Mouse (Mus musculus) embryonic facial prominence, embryonic 15.5 days (tissue): ENCODE data around the gene Memo1. TPM values are rescaled to one million over a fixed set of nuclear protein-coding genes. Genes with fewer than 3 reads are reported as not detected.
"Not testable (repeated sequence)": the region's sequence is repeated elsewhere in the genome, so short reads cannot be mapped to it uniquely, and the experiment has no call there.

Source experiments
- ATAC-seq: fragments of 200-750 bp; cut with Nextera tagmentation; 2 replicates; pipeline ENCODE4 v1.8.0; 2017; ENCODE audit warnings: low read depth, moderate TSS enrichment; ENCODE audit not compliant: insufficient number of reproducible peaks, low FRiP score, low TSS enrichment
- H3K27ac ChIP-seq: fragments of 300-500 bp; sonication (generic); replicated peaks from 2 replicates; pipeline ENCODE4 v1.5.1; 2015; ENCODE audit warnings: mild to moderate bottlenecking, inconsistent platforms
- H3K27me3 ChIP-seq: fragments of 300-500 bp; sonication (generic); 2 replicates; pipeline ENCODE4 v1.6.1; 2015; ENCODE audit warnings: inconsistent platforms
- H3K36me3 ChIP-seq: fragments of 300-500 bp; sonication (generic); 2 replicates; pipeline ENCODE4 v1.6.1; 2015; ENCODE audit warnings: mild to moderate bottlenecking, inconsistent platforms
- H3K4me1 ChIP-seq: fragments of 300-500 bp; sonication (generic); 2 replicates; pipeline ENCODE4 v1.6.1; 2015; ENCODE audit warnings: inconsistent platforms
- H3K4me2 ChIP-seq: fragments of 300-500 bp; sonication (generic); replicated peaks from 2 replicates; pipeline ENCODE4 v1.6.1; 2015; ENCODE audit warnings: mild to moderate bottlenecking, inconsistent platforms
- H3K4me3 ChIP-seq: fragments of 300-500 bp; sonication (generic); replicated peaks from 2 replicates; pipeline ENCODE4 v1.5.1; 2015; ENCODE audit warnings: mild to moderate bottlenecking, inconsistent platforms
- H3K9ac ChIP-seq: fragments of 300-500 bp; sonication (generic); 2 replicates; pipeline ENCODE4 v1.6.1; 2015; ENCODE audit warnings: inconsistent platforms
- H3K9me3 ChIP-seq: fragments of 300-500 bp; sonication (generic); replicated peaks from 2 replicates; pipeline ENCODE4 v1.6.1; 2016; ENCODE audit warnings: inconsistent platforms
- WGBS: fragments of 180-500 bp; shearing (Covaris S2); methylation state at CpG from one replicate; pipeline ENCODE4 v1.1.7; 2015; 5-methylcytosine and 5-hydroxymethylcytosine counted together
- polyA plus RNA-seq: library from polyadenylated mRNA; unstranded; fragments of >200 nt; fragmentation: Nextera tagmentation; extraction: Ambion mirVana; gene quantifications from 2 replicates; pipeline ENCODE4 v1.2.1, GENCODE M21; 2015

Memo1 gene
- polyA plus RNA-seq, 1 experiment from 2014 or later: 83.1 TPM

DNA sequence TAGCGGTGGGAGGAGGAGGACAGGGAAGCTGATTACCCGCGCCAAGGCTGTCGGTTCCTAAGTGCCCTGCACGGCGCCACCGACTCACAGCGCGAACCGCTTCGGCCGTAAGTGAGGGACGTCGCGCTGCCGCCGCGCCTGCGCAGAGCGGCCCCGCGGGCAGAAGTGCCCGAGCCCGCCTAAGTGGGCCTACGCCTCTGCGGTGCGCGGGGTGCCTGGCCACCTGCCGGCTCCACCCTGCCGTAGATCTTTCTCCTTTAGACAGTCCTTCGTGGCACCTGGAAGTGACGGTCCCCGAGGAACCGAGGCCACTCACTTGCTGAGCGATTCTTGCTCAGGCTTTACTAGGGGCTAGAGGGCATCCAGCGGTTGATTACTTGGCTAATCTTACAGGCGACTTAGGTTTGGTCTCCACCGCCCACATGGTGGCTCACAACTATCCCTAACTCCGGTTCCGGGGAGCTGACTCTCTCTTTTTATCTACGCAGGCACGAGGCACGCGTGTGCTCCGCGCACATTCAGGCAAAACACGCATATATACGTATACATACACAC is 21.1 kb upstream of the Memo1 start:
- WGBS: under 1% methylated on average over 48 of the region's 48 CpGs
- Histone ChIP-seq H3K9me3 (no peaks in the 10 kb centered on the region), H3K36me3 (peaks cover 8% of the 10 kb centered on the region), H3K27ac (peak overlapping the region; percentile 94), H3K27me3 (no peaks in the 10 kb centered on the region), H3K9ac (peak overlapping the region; percentile 73), H3K4me3 (peak overlapping the region; percentile 80), H3K4me2 (peak overlapping the region; percentile 72), H3K4me1 (peaks cover 15% of the 10 kb centered on the region)
- ATAC-seq: peak; percentile 91

DNA sequence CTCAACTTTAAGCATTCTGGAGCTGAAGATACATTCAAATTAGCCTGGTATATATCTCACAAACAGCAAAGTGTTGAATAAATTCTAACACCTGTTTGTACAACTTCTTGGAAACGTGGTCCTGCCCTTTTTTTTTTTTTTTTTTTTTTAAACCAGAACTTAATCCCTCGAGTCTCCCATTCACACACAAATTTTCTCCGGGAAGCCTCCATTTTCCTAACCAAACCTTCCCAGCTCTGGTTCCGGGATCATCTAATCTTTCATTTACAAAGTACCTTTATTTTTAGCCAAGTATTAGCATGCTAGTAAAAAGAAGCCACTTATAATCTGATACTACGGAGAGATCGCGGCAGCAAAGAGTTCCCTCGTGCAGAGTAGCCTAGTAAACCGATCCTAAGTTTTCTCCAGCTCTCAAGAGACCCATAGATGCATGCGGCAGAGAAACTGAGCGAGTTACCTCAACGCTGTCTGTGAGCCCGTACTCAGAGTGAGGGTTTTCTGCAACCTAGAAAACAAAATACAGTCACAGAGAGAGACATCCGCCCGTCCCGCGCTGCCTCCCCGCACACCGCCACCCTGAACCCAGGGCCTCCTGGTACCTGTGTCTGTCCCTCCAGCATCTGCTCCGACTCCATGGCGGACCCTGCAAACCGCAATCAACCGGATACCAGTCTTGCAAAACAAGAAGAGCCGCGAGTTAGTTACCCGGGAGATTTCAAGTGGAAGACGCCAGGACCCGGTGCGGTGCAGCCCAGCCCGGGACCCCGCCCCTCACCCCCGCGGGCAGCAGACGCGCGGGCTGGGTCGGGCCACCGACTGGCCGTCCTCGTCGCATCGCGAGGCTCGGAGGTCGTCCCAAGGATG is 20.4 kb upstream of the Memo1 start:
- ATAC-seq: peak; percentile 81
- Histone ChIP-seq H3K27me3 (no peaks in the 10 kb centered on the region), H3K4me3 (peak overlapping the region; percentile 80), H3K9ac (peak overlapping the region; percentile 73), H3K4me2 (peak overlapping the region; percentile 72), H3K4me1 (peaks cover 15% of the 10 kb centered on the region), H3K9me3 (no peaks in the 10 kb centered on the region), H3K36me3 (peaks cover 9% of the 10 kb centered on the region), H3K27ac (peak overlapping the region; percentile 94)
- under 1% methylated on average over 45 of the region's 45 CpGs for WGBS

DNA sequence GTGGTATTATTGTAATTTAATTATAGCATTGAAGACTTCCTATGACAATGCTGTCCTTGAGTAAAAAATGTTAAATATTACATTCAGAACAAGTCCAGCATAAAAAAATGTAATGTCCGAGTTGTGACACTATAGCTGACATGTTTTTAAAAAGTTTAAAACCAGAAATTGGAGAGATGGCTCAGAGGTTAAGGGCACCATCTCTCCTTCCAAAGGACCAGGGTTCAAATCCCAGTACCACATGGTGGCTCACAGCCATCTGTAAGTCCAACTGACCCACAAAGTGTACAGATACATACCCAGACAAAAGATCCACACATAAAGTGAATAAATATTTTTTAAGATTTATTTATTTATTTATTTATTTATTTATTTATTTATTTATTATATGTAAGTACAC is 10.7 kb upstream of the Memo1 start:
- H3K36me3 ChIP-seq: peaks cover 62% of the 10 kb centered on the region
- no peak overlapping the region for H3K4me3 ChIP-seq
- no peak overlapping the region for H3K4me2 ChIP-seq
- ATAC-seq: no peak
- 92% methylated on average over 1 of the region's 1 CpGs for WGBS
- H3K9me3 ChIP-seq: no peaks in the 10 kb centered on the region
- no peaks in the 10 kb centered on the region for H3K27me3 ChIP-seq
- no peak overlapping the region for H3K9ac ChIP-seq
- no peaks in the 10 kb centered on the region for H3K4me1 ChIP-seq
- H3K27ac ChIP-seq: no peak overlapping the region

GRCm38 (mm10) chr17:74305616-74306015 is 10.3 kb upstream of the Memo1 start:
- 88% methylated on average over 4 of the region's 4 CpGs for WGBS
- Histone ChIP-seq H3K4me3 (no peak overlapping the region), H3K36me3 (peaks cover 62% of the 10 kb centered on the region), H3K9ac (no peak overlapping the region), H3K27ac (no peak overlapping the region), H3K9me3 (no peaks in the 10 kb centered on the region), H3K4me2 (no peak overlapping the region), H3K4me1 (no peaks in the 10 kb centered on the region), H3K27me3 (no peaks in the 10 kb centered on the region)
- no peak for ATAC-seq

DNA sequence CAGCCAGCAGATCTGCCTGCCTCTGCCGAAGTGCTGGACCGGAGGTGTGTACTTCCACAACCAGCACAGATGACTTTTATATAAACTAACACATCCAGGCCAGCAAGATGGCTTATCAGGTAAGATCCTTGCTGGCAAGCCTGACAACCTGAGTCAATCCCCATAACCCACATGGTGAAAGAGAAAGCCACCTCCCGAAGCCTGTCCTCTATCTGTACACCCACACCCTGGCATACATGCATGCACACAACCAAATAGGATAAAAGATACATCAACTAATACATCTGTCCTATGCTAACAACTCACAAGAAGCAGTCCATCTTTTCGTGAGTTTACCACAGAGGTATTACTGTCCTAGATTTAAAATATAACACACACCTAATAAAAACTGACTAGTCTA is 8.7 kb upstream of the Memo1 start:
- H3K27ac ChIP-seq: no peak overlapping the region
- H3K9ac ChIP-seq: no peak overlapping the region
- peaks cover 53% of the 10 kb centered on the region for H3K36me3 ChIP-seq
- ATAC-seq: no peak
- 92% methylated on average over 4 of the region's 4 CpGs for WGBS
- no peak overlapping the region for H3K4me3 ChIP-seq
- no peak overlapping the region for H3K4me2 ChIP-seq
- no peaks in the 10 kb centered on the region for H3K4me1 ChIP-seq
- H3K9me3 ChIP-seq: no peaks in the 10 kb centered on the region
- H3K27me3 ChIP-seq: no peaks in the 10 kb centered on the region

DNA sequence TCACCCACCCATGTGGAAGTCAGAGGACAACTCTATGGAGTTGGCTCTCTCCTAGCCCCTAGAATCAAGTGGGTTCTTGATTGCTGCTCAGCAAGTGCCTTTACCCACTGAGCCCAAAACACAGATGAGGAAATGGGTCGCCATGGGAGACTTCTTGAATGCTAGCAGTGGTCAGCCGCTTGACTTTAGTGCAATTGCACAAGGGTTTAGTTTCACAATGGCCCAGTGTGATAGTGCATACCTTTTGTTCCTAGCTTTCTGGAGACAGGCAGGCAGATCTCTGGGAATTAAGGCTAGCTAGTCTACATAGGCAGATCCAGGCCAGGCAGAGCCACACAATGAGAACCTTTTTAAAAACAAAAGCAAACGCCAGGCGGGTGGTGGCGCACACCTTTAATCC is 4.8 kb upstream of the Memo1 start:
- no peaks in the 10 kb centered on the region for H3K9me3 ChIP-seq
- WGBS: 90% methylated on average over 5 of the region's 5 CpGs
- no peak overlapping the region for H3K9ac ChIP-seq
- no peak overlapping the region for H3K4me2 ChIP-seq
- H3K27ac ChIP-seq: no peak overlapping the region
- peaks cover 32% of the 10 kb centered on the region for H3K36me3 ChIP-seq
- no peak for ATAC-seq
- H3K4me1 ChIP-seq: no peaks in the 10 kb centered on the region
- no peaks in the 10 kb centered on the region for H3K27me3 ChIP-seq
- H3K4me3 ChIP-seq: no peak overlapping the region

DNA sequence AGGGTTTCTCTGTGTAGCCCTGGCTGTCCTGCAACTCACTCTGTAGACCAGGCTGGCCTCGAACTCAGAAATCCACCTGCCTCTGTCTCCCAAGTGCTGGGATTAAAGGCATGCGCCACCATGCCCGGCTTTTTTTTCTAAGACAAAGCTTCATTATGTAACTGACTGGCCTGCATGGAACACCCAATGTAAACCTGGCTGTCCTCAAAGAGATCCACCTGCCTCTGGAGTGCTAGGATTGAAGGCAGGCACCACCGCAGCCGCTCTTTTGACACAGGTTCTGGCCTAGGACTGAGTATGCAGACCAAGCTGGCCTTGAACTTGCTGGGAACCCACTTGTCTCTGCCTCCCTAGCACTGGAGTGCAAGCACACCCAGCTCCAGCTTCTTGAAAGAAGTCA is 1.7 kb upstream of the Memo1 start:
- ATAC-seq, H3K9ac ChIP-seq, H3K27me3 ChIP-seq, H3K9me3 ChIP-seq, H3K4me2 ChIP-seq, H3K4me1 ChIP-seq, H3K4me3 ChIP-seq, H3K27ac ChIP-seq: not testable (repeated sequence)
- H3K36me3 ChIP-seq: peaks cover 19% of the 10 kb centered on the region
- WGBS: 91% methylated on average over 5 of the region's 5 CpGs

- H3K9me3 ChIP-seq: no peaks in the 10 kb centered on the region
- H3K4me3 ChIP-seq: peak overlapping the region; percentile 95
- no peak for ATAC-seq
- peak overlapping the region; percentile 75 for H3K4me2 ChIP-seq
- 36% methylated on average over 11 of the region's 11 CpGs for WGBS
- no peaks in the 10 kb centered on the region for H3K27me3 ChIP-seq
- H3K4me1 ChIP-seq: peaks cover 10% of the 10 kb centered on the region; the same call in 1 of the 2 replicates
- peak overlapping the region; percentile 100 for H3K27ac ChIP-seq
- peaks cover 13% of the 10 kb centered on the region for H3K36me3 ChIP-seq
- H3K9ac ChIP-seq: peak overlapping the region; percentile 89
Measured at GRCm38 (mm10) chr17:74296076-74296823, 929 bp upstream of the Memo1 start.

DNA sequence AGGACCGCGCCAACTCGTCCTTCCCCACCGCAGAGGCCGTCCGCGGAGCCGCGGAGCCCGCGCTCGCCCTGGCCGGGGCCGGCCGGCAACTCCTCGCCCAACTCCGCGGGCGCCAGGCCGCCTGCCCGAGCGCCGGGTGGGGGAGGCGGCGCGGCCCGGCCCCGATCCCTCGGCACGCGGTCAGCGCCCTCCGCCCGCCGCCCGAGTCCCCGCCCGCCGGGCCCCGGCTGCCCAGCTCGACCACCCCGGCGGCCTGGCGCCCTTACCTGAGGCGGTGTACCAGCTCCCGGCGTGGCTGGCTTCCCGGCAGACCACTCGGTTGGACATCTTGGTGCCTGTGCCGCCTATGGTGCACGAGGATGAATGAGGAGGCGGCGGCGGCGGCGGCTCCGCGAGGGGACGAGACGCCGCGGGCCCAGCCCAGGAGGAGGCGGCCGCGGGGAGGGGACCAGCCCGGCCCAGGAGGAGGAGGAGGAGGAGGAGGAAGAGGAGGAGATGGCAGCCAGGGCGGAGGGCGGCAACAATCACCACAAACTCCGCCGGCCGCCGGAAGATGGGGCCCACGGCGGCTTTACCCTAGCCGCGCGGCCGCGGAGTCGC is 795 bp downstream of the Memo1 start:
- under 1% methylated on average over 74 of the region's 80 CpGs for WGBS
- ATAC-seq: peak; percentile 88
- Histone ChIP-seq H3K4me1 (peaks cover 14% of the 10 kb centered on the region), H3K27me3 (no peaks in the 10 kb centered on the region), H3K9me3 (no peaks in the 10 kb centered on the region), H3K4me3 (peak overlapping the region; percentile 95), H3K4me2 (peak overlapping the region; percentile 59), H3K9ac (peak overlapping the region; percentile 92), H3K36me3 (peaks cover 7% of the 10 kb centered on the region), H3K27ac (peak overlapping the region; percentile 100)

- Histone ChIP-seq H3K27ac (peak overlapping the region; percentile 100), H3K4me3 (peak overlapping the region; percentile 95), H3K9me3 (no peaks in the 10 kb centered on the region), H3K4me1 (peaks cover 14% of the 10 kb centered on the region), H3K36me3 (peaks cover 4% of the 10 kb centered on the region), H3K4me2 (peak overlapping the region; percentile 59), H3K9ac (peak overlapping the region; percentile 92), H3K27me3 (no peaks in the 10 kb centered on the region)
- under 1% methylated on average over 18 of the region's 18 CpGs for WGBS
- no peak for ATAC-seq
Measured at GRCm38 (mm10) chr17:74293687-74294425, 1.5 kb downstream of the Memo1 start.
